Mouse (Mus musculus) T-helper 2 cell (primary cell): Measurements from ENCODE around the gene Olfr698.
"Not testable (repeated sequence)": the region's sequence is repeated elsewhere in the genome, so short reads cannot be mapped to it uniquely, and the experiment has no call there.

ENCODE experiments used
- in situ Hi-C: fragments of 300-600 bp; cut with MboI, MseI; formaldehyde crosslinking; loops from one replicate; pipeline ENCODE4 v1.15.1; 2025; ENCODE audit warnings: high pct_unique_total_duplicates

Gene Olfr698

DNA sequence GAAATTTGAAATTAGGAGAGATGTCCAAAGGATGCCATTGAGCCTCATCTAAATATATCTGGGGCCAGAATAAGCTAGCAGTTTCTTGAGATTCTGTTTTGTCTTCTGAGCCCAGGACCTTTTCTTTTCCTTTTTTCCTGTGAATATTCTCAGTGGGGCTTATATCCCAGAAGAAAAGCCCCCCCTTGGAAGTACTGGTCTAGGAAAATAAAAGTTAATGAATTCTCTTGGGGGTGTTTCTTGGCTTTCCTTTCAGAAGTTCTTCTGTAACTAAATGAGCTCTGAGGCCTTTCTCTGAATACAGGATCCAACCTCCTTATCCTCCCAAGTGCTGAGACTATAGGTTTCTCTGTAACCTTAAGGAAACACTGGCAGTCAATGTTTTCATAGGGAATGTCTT, at the start of gene Olfr698:
Olfr698 (minus strand) TSS at position 101 of the 400 bp plus-strand sequence.
- in situ Hi-C loops: no loop called here

DNA sequence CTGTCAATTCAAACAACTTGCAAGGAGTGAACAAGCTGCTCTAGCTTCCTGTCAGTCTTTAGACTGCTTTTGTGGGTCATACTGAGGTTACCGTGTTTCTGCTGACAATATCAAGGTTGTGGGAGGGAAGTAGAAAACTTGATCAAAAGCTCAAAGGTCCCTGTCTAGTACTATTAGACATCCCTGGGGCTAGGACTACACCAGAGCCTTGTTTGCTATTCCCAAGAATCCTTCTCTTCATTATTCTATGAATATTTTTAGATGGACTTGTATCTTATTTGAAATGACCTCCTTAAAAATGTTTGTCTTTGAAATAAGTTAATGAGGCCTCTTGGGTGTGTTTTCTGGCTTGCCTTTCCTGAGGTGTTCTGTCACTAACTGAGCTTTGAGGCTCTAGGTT, 37.9 kb upstream of the Olfr698 start, which contains the start of gene Olfr699:
Olfr699 (minus strand) TSS at position 101 of the 400 bp plus-strand sequence.
- in situ Hi-C loops: no loop called here

- in situ Hi-C loops: no loop called here
These were observed 33.1 kb upstream of the Olfr698 start for GRCm38 (mm10) chr7:106788330-106788729.

- in situ Hi-C loops: not testable (repeated sequence)
These were observed 5.8 kb upstream of the Olfr698 start for GRCm38 (mm10) chr7:106761008-106761407.

DNA sequence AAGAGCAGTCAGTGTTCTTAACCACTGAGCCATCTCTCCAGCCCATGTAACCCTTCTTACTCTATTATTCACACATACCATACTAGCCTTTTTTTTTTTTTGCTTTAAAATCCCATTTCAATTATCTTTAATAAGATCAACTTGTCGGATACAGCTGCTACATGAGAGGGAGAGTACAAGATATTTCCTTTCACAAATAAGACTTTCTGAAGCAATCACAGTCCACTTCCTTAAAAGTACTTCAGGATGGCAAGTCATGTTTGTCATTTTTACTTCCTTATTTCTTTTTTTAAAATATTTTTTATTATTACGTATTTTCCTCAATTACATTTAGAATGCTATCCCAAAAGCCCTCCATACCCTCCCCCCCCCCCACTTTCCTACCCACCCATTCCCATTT, 3.6 kb upstream of the Olfr698 start:
- in situ Hi-C loops: no loop called here

- in situ Hi-C loops: no loop called here
These were observed 9.4 kb downstream of the Olfr698 start for GRCm38 (mm10) chr7:106745811-106746210.

- in situ Hi-C loops: no loop called here
These were observed 12.9 kb downstream of the Olfr698 start, which contains the start of gene Olfr697 for GRCm38 (mm10) chr7:106742343-106742742. Olfr697 (minus strand) TSS chr7:106742443.

DNA sequence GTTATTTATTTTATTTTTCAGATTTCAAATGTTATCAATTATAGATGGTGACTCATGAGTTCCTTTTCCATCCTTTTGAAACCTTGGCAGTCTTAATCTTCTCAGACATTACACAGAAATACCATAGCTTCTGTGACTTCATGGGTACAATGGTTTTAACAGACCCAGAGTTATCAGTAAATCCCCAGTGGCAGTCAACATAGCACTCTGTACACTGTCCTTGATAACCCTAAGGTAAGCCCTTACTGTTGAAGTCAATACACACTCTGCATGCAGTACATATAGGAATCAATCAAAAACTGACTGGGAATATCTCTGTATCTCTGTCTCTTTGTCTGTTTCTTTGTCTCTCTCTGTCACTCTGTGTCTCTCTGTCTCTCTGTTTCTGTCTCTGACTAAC, 18.2 kb downstream of the Olfr698 start:
- in situ Hi-C loops: no loop called here

DNA sequence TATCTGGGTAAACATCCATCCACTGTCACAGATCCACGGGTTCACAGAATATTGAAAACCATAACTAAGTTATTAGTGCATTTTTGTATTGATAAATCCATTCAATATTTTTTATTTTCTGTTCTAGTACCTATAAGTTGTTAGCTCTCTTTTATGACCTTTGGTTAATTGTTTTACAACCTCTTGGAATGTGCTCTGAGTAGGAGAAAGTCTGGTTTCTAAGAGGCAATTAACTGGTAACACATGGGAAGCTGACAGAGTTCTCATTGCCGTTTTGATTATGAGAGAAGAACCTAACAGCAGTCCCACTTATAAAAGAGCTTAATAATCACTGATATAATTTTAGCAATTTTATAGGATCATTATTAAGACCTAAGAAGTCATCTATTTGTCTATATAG, 21.5 kb downstream of the Olfr698 start:
- in situ Hi-C loops: no loop called here

- in situ Hi-C loops: not testable (repeated sequence)
These were observed 29.5 kb downstream of the Olfr698 start for GRCm38 (mm10) chr7:106725654-106726053.

- in situ Hi-C loops: no loop called here
These were observed 38.9 kb downstream of the Olfr698 start, which contains the start of gene Olfr695 for GRCm38 (mm10) chr7:106716296-106716695. Olfr695 (minus strand) TSS chr7:106716396.

- in situ Hi-C loops: no loop called here
These were observed 43.7 kb downstream of the Olfr698 start for GRCm38 (mm10) chr7:106711463-106711862.

GRCm38 (mm10) chr7:106707705-106708104, 47.5 kb downstream of the Olfr698 start:
- in situ Hi-C loops: not testable (repeated sequence)
